Mouse (Mus musculus) kidney, embryonic 14.5 days (tissue): ENCODE results near the gene Gm7233. TPM values are rescaled to one million over a fixed set of nuclear protein-coding genes. Genes with fewer than 3 reads are reported as not detected.
"Not testable (repeated sequence)": the region's sequence is repeated elsewhere in the genome, so short reads cannot be mapped to it uniquely, and the experiment has no call there.

ENCODE experiments used
- ATAC-seq: fragments of 200-750 bp; cut with Nextera tagmentation; 2 replicates; pipeline ENCODE4 v1.8.0; 2017; ENCODE audit warnings: moderate number of reproducible peaks, mild to moderate bottlenecking, moderate TSS enrichment, moderate library complexity; ENCODE audit not compliant: low FRiP score, low TSS enrichment
- H3K27ac ChIP-seq: fragments of 300-500 bp; sonication (generic); 2 replicates; pipeline ENCODE4 v1.5.1; 2014; ENCODE audit warnings: low read depth, mild to moderate bottlenecking, low read length, moderate library complexity, mixed read lengths
- H3K27me3 ChIP-seq: fragments of 300-500 bp; sonication (generic); 2 replicates; pipeline ENCODE4 v1.6.1; 2014; ENCODE audit warnings: mild to moderate bottlenecking, low read length; ENCODE audit not compliant: control insufficient read depth, insufficient read depth
- H3K36me3 ChIP-seq: fragments of 300-500 bp; sonication (generic); 2 replicates; pipeline ENCODE4 v1.6.1; 2014; ENCODE audit warnings: low read length, mixed read lengths; ENCODE audit not compliant: control insufficient read depth, insufficient read depth
- H3K4me1 ChIP-seq: fragments of 300-500 bp; sonication (generic); 2 replicates; pipeline ENCODE4 v1.6.1; 2014; ENCODE audit warnings: low read length, mixed read lengths; ENCODE audit not compliant: control insufficient read depth, insufficient read depth
- H3K4me2 ChIP-seq: fragments of 300-500 bp; sonication (generic); replicated peaks from 2 replicates; pipeline ENCODE4 v1.6.1; 2014; ENCODE audit warnings: low read depth, mild to moderate bottlenecking, low read length
- H3K4me3 ChIP-seq: fragments of 300-500 bp; sonication (generic); 2 replicates; pipeline ENCODE4 v1.5.1; 2014; ENCODE audit warnings: mild to moderate bottlenecking, low read length
- H3K9ac ChIP-seq: fragments of 300-500 bp; sonication (generic); 2 replicates; pipeline ENCODE4 v1.6.1; 2014; ENCODE audit warnings: low read depth, mild to moderate bottlenecking, low read length, moderate library complexity
- H3K9me3 ChIP-seq: fragments of 300-500 bp; sonication (generic); 2 replicates; pipeline ENCODE4 v1.6.1; 2016; ENCODE audit warnings: low read length; ENCODE audit not compliant: control insufficient read depth
- WGBS: fragments of 180-500 bp; shearing (Covaris S2); extraction: QIAGEN DNeasy Blood & Tissue Kit; methylation state at CpG from one replicate; pipeline ENCODE4 v1.1.7; 2014; 5-methylcytosine and 5-hydroxymethylcytosine counted together
- polyA plus RNA-seq: library from polyadenylated mRNA; unstranded; fragments of >200 nt; fragmentation: Nextera tagmentation; extraction: Ambion mirVana; gene quantifications from 2 replicates; pipeline ENCODE4 v1.2.1, GENCODE M21; 2014

Gm7233 gene
- polyA plus RNA-seq = not detected in 2 replicates

DNA sequence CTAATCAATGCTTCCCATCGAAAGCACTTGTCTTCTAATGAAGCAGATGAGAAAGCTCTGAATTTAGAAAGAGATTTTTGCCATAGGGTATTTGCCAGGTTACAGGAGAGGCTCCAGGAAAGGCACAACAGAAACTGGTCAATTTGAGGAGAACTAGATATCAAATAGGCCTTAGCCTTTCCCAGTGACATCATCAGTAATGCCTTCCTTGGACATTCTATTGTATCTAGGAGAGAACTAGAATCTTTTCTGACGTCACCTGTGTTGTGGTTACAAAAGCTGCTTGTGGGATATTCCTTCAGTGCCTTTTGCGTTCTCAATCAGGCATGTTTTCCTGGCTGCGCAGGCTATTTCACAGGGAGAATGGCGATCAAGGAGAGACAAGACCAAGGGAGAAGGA lies at the start of gene Gm7233:
TSS of gene Gm7233 (plus strand) at position 301 of the 400 bp plus-strand sequence.
- not testable (repeated sequence) for ATAC-seq, H3K36me3 ChIP-seq, H3K4me1 ChIP-seq, H3K9ac ChIP-seq, H3K4me3 ChIP-seq, H3K27me3 ChIP-seq, H3K27ac ChIP-seq, H3K9me3 ChIP-seq, H3K4me2 ChIP-seq
- whole genome bisulfite sequencing = 76% methylated on average over 4 of the region's 5 CpGs

- not testable (repeated sequence) for ATAC-seq, H3K9me3 ChIP-seq, H3K4me3 ChIP-seq, H3K27me3 ChIP-seq, H3K4me1 ChIP-seq, H3K27ac ChIP-seq, H3K9ac ChIP-seq, H3K36me3 ChIP-seq, H3K4me2 ChIP-seq
- 55% methylated on average over 4 of the region's 4 CpGs for WGBS
Observed at GRCm38 (mm10) chr14:43167189-43167588, 12.5 kb upstream of the Gm7233 start.

DNA sequence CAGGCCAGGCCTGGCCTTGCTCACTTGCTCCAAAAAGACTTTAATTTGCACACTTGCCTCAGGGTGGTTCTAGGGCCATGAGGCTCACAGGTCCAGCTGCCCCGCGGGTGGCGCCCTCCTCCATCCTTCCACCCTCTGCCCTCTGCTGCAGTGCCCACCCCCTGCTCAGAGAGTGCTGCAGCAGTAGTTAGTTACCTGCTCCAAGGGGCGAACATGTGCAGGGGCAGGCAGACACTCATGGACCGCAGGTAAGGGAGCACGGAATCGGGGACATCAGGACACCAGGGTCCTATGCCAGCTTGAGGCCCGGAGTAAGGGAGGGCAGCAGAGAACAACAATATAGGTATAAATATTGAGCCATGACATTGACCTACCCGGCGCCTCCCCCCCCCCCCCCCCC lies 11.7 kb upstream of the Gm7233 start:
- not testable (repeated sequence) for H3K4me2 ChIP-seq, H3K9ac ChIP-seq, H3K4me1 ChIP-seq, H3K36me3 ChIP-seq, H3K4me3 ChIP-seq, H3K27me3 ChIP-seq, H3K27ac ChIP-seq, H3K9me3 ChIP-seq
- no CpG with 5 or more reads among the region's 10 CpGs for WGBS
- ATAC-seq = peak; percentile 64; the same call in 1 of the 2 replicates

DNA sequence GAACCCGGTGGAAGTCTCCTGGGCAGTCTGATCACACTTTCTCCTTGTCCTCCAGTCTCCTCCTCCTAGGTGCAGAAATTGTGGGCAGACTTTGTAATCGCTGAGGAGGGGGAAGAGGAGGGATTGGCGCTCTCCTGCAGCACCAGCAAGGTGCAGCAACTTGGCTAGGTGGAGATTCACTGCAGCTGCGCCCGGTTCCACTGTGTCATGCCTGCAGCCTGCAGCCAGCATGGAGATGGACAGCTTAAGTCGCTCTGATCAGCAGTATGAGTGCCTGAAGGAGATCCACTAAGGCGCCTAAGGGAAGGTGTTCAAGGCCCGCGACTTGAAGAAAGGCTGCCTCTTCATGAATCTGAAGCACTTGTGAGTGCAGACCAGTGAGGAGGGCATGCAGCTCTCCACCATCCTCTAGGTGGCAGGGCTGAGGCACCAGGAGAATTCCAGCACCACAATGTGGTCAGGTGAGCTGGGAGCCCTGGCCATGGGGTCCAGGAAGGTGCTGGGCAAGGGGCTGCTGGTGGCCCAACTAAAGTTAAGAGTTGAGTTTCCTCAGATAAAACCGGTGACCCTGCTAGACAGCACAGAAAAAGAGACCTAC lies 11.0 kb upstream of the Gm7233 start:
- WGBS = 15% methylated on average over 1 of the region's 10 CpGs
- not testable (repeated sequence) for H3K27me3 ChIP-seq
- ATAC-seq = peak; percentile 82; the same call in 1 of the 2 replicates

DNA sequence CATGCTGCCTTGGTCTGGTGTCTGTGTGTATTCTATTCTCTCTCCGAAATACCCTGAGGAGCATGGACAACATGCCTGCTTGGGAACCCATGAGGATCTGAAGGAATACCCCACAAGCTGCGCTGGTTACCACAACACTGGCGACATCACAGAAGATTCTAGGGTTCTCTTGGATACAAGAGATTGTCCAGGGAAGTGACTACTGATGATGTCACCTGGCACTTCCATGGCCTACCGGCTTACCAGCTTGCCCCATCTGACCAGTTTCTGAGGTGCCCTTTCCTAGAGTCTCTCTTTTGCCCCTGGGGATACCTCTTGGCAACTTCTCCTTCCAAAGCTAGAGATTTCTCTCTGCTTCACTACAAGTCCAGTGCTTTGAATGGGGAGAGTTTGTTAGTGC lies 55.5 kb downstream of the Gm7233 start, which contains the start of gene Gm8122:
TSS of gene Gm8122 (minus strand) at position 101 of the 400 bp plus-strand sequence.
- H3K4me1 ChIP-seq, H3K9ac ChIP-seq, H3K4me2 ChIP-seq, H3K36me3 ChIP-seq, H3K4me3 ChIP-seq, H3K27me3 ChIP-seq, H3K27ac ChIP-seq, H3K9me3 ChIP-seq, ATAC-seq: not testable (repeated sequence)
- WGBS = 100% methylated on average over 2 of the region's 4 CpGs

More for the DNA sequence above, 11.0 kb upstream of the Gm7233 start:
- not testable (repeated sequence) for H3K36me3 ChIP-seq, H3K4me3 ChIP-seq, H3K27ac ChIP-seq, H3K9ac ChIP-seq, H3K4me2 ChIP-seq, H3K9me3 ChIP-seq, H3K4me1 ChIP-seq

Other genes starting within 250 kb of the Gm7233 start
- not detected in 2 replicates for gene Gm8082, start 186.2 kb upstream of the Gm7233 start, polyA plus RNA-seq
- gene Gm10376, start 164.2 kb upstream of the Gm7233 start, polyA plus RNA-seq = not detected in 2 replicates
- gene Gm8094, start 103.2 kb upstream of the Gm7233 start, polyA plus RNA-seq = not detected in 2 replicates
- gene Gm8104, start 79.3 kb upstream of the Gm7233 start, polyA plus RNA-seq = 0.10 and 0.12 TPM in 2 replicates
- gene Gm8122, start 55.4 kb downstream of the Gm7233 start, polyA plus RNA-seq = not detected in 2 replicates
- not detected in 2 replicates for gene Gm8126, start 78.8 kb downstream of the Gm7233 start, polyA plus RNA-seq
- gene Gm9732, start 95.2 kb downstream of the Gm7233 start, polyA plus RNA-seq = not detected in 2 replicates
- gene Gm8127, start 114.0 kb downstream of the Gm7233 start, polyA plus RNA-seq = not detected in 2 replicates
- gene 1700001F09Rik, start 167.9 kb downstream of the Gm7233 start, polyA plus RNA-seq = not detected in 2 replicates
- gene Gm8138, start 236.5 kb downstream of the Gm7233 start, polyA plus RNA-seq = not detected in 2 replicates